Mouse (Mus musculus): ENCODE results near the gene Gm11214.

DNA sequence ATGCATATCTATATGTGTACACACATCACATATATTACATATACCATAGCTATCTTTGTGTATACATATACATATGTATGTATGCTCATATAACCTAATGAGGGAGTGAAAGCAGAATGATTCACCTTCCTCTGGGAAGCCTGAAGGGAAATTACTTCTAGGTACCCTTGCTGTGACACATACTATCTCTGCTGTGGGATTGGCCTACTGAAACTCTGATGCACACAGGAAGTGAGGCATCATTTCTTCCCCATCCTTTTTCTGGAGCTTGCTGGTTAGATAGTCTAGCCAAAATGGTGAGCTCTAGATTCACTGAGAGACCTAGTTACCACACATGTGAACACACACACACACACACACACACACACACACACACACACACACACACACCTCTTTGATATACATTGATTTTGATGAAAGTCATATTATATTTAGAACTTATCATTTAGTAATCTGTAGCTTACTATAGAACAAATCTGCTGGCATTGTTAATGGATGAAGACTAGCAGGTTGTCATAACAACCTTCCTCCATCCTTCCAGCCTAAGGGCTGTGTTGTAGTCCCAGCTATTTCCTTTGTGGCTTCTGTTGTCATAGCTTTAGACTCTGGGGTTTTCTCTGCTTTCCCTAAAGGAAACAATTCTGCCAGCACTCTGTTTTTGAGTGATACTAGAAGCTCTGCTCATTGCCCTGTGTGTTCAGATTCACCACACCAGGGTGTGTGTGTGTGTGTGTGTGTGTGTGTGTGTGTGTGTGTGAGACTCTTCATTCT, 19.0 kb downstream of the Gm11214 start:
- TF ChIP-seq POLR2A (IDR thresholded peaks at IDR 0.05; ENCODE audit: low read depth, low read length): no peak
- TF ChIP-seq CTCF (IDR thresholded peaks at IDR 0.05; ENCODE audit: borderline replicate concordance, insufficient read depth, low read length): no peak

All from embryonic fibroblast, embryonic 13.5 days (primary cell).